Mouse (Mus musculus): ENCODE results near the gene Egfl8. TPM values are rescaled to one million over a fixed set of nuclear protein-coding genes. Genes with fewer than 3 reads are reported as not detected.

Egfl8 gene
- polyA plus RNA-seq, 1 experiment from 2014 or later, result 1.3 TPM

GRCm38 (mm10) chr17:34606186-34607039 is 9.4 kb downstream of the Egfl8 start:
- WGBS, result 15% methylated on average over 32 of the region's 32 CpGs
- H3K9me3 ChIP-seq (replicated peaks), result no peaks in the 10 kb centered on the region
- peaks cover 50% of the 10 kb centered on the region for H3K4me1 ChIP-seq (replicated peaks)
- peaks cover 18% of the 10 kb centered on the region for H3K36me3 ChIP-seq
- H3K4me2 ChIP-seq, result peak overlapping the region; percentile 84
- H3K27ac ChIP-seq, result peak overlapping the region; percentile 87
- peak overlapping the region; percentile 94 for H3K9ac ChIP-seq
- no peaks in the 10 kb centered on the region for H3K27me3 ChIP-seq
- H3K4me3 ChIP-seq, result peak overlapping the region; percentile 96
- ATAC-seq (replicated peaks; ENCODE audit: insufficient number of reproducible peaks, insufficient read depth, low FRiP score, low read depth), result no peak

GRCm38 (mm10) chr17:34605609-34606008 is 10.2 kb downstream of the Egfl8 start:
- H3K9me3 ChIP-seq (replicated peaks), result no peaks in the 10 kb centered on the region
- under 1% methylated on average over 27 of the region's 30 CpGs for WGBS
- ATAC-seq (replicated peaks; ENCODE audit: insufficient number of reproducible peaks, insufficient read depth, low FRiP score, low read depth), result peak; percentile 50
- no peaks in the 10 kb centered on the region for H3K27me3 ChIP-seq
- H3K27ac ChIP-seq, result peak overlapping the region; percentile 87
- peak overlapping the region; percentile 84 for H3K4me2 ChIP-seq
- peak overlapping the region; percentile 96 for H3K4me3 ChIP-seq
- H3K4me1 ChIP-seq (replicated peaks), result peaks cover 50% of the 10 kb centered on the region
- peaks cover 14% of the 10 kb centered on the region for H3K36me3 ChIP-seq
- peak overlapping the region; percentile 94 for H3K9ac ChIP-seq

GRCm38 (mm10) chr17:34604511-34605237 is 11.1 kb downstream of the Egfl8 start:
- Histone ChIP-seq H3K4me3 (peak overlapping the region; percentile 96), H3K9ac (peak overlapping the region; percentile 94), H3K27ac (peak overlapping the region; percentile 87), H3K27me3 (no peaks in the 10 kb centered on the region), H3K4me1 (replicated peaks) (peaks cover 50% of the 10 kb centered on the region), H3K4me2 (peak overlapping the region; percentile 84), H3K36me3 (peaks cover 17% of the 10 kb centered on the region), H3K9me3 (replicated peaks) (no peaks in the 10 kb centered on the region)
- WGBS, result 20% methylated on average over 24 of the region's 24 CpGs
- no peak for ATAC-seq (replicated peaks; ENCODE audit: insufficient number of reproducible peaks, insufficient read depth, low FRiP score, low read depth)

- Histone ChIP-seq H3K27ac (peak within 1 kb of the TSS; percentile 87), H3K4me3 (peak within 1 kb of the TSS; percentile 96), H3K36me3 (peaks cover 17% of the 10 kb centered on the region), H3K4me1 (replicated peaks) (peaks cover 53% of the 10 kb centered on the region), H3K4me2 (peak within 1 kb of the TSS; percentile 84), H3K9ac (peak within 1 kb of the TSS; percentile 94), H3K9me3 (replicated peaks) (no peaks in the 10 kb centered on the region), H3K27me3 (no peaks in the 10 kb centered on the region)
- ATAC-seq (replicated peaks; ENCODE audit: insufficient number of reproducible peaks, insufficient read depth, low FRiP score, low read depth), result peak; percentile 88
- WGBS, result under 1% methylated on average over 35 of the region's 35 CpGs
These were observed 11.7 kb downstream of the Egfl8 start, which contains the start of gene Agpat1 for GRCm38 (mm10) chr17:34604061-34604508. Gene Agpat1 (plus strand): TSS chr17:34604262.

- under 1% methylated on average over 30 of the region's 30 CpGs for WGBS
- H3K4me2 ChIP-seq, result peak within 1 kb of the TSS; percentile 84
- peak; percentile 89 for ATAC-seq (replicated peaks; ENCODE audit: insufficient number of reproducible peaks, insufficient read depth, low FRiP score, low read depth)
- H3K27me3 ChIP-seq, result no peaks in the 10 kb centered on the region
- H3K36me3 ChIP-seq, result peaks cover 17% of the 10 kb centered on the region
- H3K4me3 ChIP-seq, result peak within 1 kb of the TSS; percentile 96
- H3K4me1 ChIP-seq (replicated peaks), result peaks cover 50% of the 10 kb centered on the region
- H3K27ac ChIP-seq, result peak within 1 kb of the TSS; percentile 87
- peak within 1 kb of the TSS; percentile 94 for H3K9ac ChIP-seq
- no peaks in the 10 kb centered on the region for H3K9me3 ChIP-seq (replicated peaks)
These were observed 12.3 kb downstream of the Egfl8 start, which contains the start of gene Rnf5 for GRCm38 (mm10) chr17:34603375-34604060. Gene Rnf5 (minus strand): TSS chr17:34603690.

GRCm38 (mm10) chr17:34601796-34602195 is 14.0 kb downstream of the Egfl8 start:
- no peak for ATAC-seq (replicated peaks; ENCODE audit: insufficient number of reproducible peaks, insufficient read depth, low FRiP score, low read depth)
- WGBS, result 85% methylated on average over 12 of the region's 12 CpGs
- H3K9me3 ChIP-seq (replicated peaks), result no peaks in the 10 kb centered on the region
- H3K4me3 ChIP-seq, result 0 out of 2 replicates have a peak overlapping the region, but pooled peaks have one; percentile 66
- H3K9ac ChIP-seq, result 0 out of 2 replicates have a peak overlapping the region, but pooled peaks have one; percentile 84
- no peaks in the 10 kb centered on the region for H3K27me3 ChIP-seq
- H3K4me2 ChIP-seq, result peak overlapping the region; percentile 81; the same call in 1 of the 2 replicates
- no peak overlapping the region for H3K27ac ChIP-seq
- peaks cover 48% of the 10 kb centered on the region for H3K4me1 ChIP-seq (replicated peaks)
- peaks cover 17% of the 10 kb centered on the region for H3K36me3 ChIP-seq

- Histone ChIP-seq H3K36me3 (peaks cover 30% of the 10 kb centered on the region), H3K9ac (no peak overlapping the region), H3K9me3 (replicated peaks) (no peaks in the 10 kb centered on the region), H3K27ac (no peak overlapping the region), H3K27me3 (no peaks in the 10 kb centered on the region), H3K4me1 (replicated peaks) (peaks cover 48% of the 10 kb centered on the region), H3K4me2 (no peak overlapping the region), H3K4me3 (no peak overlapping the region)
- 79% methylated on average over 9 of the region's 9 CpGs for WGBS
- ATAC-seq (replicated peaks; ENCODE audit: insufficient number of reproducible peaks, insufficient read depth, low FRiP score, low read depth), result no peak
These were observed 15.9 kb downstream of the Egfl8 start for GRCm38 (mm10) chr17:34599891-34600290.

- Histone ChIP-seq H3K9me3 (replicated peaks) (no peaks in the 10 kb centered on the region), H3K4me2 (peak within 1 kb of the TSS; percentile 30; the same call in 1 of the 2 replicates), H3K9ac (no peak within 1 kb of the TSS; the same call in 1 of the 2 replicates), H3K27ac (peak within 1 kb of the TSS; percentile 51; the same call in 1 of the 2 replicates), H3K36me3 (peaks cover 36% of the 10 kb centered on the region), H3K4me3 (no peak within 1 kb of the TSS), H3K27me3 (no peaks in the 10 kb centered on the region), H3K4me1 (replicated peaks) (peaks cover 57% of the 10 kb centered on the region)
- no peak for ATAC-seq (replicated peaks; ENCODE audit: insufficient number of reproducible peaks, insufficient read depth, low FRiP score, low read depth)
- 22% methylated on average over 6 of the region's 6 CpGs for WGBS
These were observed 18.1 kb downstream of the Egfl8 start, which contains the start of gene Ager for GRCm38 (mm10) chr17:34597566-34598095. Gene Ager (plus strand): TSS chr17:34597862.

GRCm38 (mm10) chr17:34596098-34596497 is 19.7 kb downstream of the Egfl8 start:
- no peaks in the 10 kb centered on the region for H3K27me3 ChIP-seq
- 67% methylated on average over 8 of the region's 8 CpGs for WGBS
- no peak overlapping the region for H3K4me3 ChIP-seq
- no peak for ATAC-seq (replicated peaks; ENCODE audit: insufficient number of reproducible peaks, insufficient read depth, low FRiP score, low read depth)
- H3K4me1 ChIP-seq (replicated peaks), result peaks cover 55% of the 10 kb centered on the region
- no peak overlapping the region for H3K4me2 ChIP-seq
- H3K9me3 ChIP-seq (replicated peaks), result no peaks in the 10 kb centered on the region
- H3K9ac ChIP-seq, result no peak overlapping the region
- peaks cover 28% of the 10 kb centered on the region for H3K36me3 ChIP-seq
- no peak overlapping the region for H3K27ac ChIP-seq

GRCm38 (mm10) chr17:34593752-34594525 is 21.8 kb downstream of the Egfl8 start:
- Histone ChIP-seq H3K9me3 (replicated peaks) (no peaks in the 10 kb centered on the region), H3K4me2 (peak overlapping the region; percentile 96), H3K27me3 (no peaks in the 10 kb centered on the region), H3K4me1 (replicated peaks) (peaks cover 72% of the 10 kb centered on the region), H3K27ac (peak overlapping the region; percentile 98), H3K36me3 (peaks cover 18% of the 10 kb centered on the region), H3K4me3 (peak overlapping the region; percentile 95), H3K9ac (peak overlapping the region; percentile 98)
- ATAC-seq (replicated peaks; ENCODE audit: insufficient number of reproducible peaks, insufficient read depth, low FRiP score, low read depth), result no peak
- WGBS, result 53% methylated on average over 34 of the region's 34 CpGs

Data from heart, embryonic 15.5 days (tissue).